Mouse (Mus musculus) limb, embryonic 14.5 days (tissue): Measurements from ENCODE around the gene Abcc4. TPM values are rescaled to one million over a fixed set of nuclear protein-coding genes. Genes with fewer than 3 reads are reported as not detected.

Experiments used
- ATAC-seq: fragments of 200-750 bp; cut with Nextera tagmentation; 2 replicates; pipeline ENCODE4 v1.8.0; 2017; ENCODE audit warnings: low read depth, moderate number of reproducible peaks, moderate TSS enrichment; ENCODE audit not compliant: low FRiP score
- DNase-seq: peaks from one replicate; pipeline ENCODE4 v3.0.0-alpha.2; 2015; ENCODE audit warnings: low spot score
- H3K27ac ChIP-seq: fragments of 300-500 bp; sonication (generic); replicated peaks from 2 replicates; pipeline ENCODE4 v1.5.1; 2014; ENCODE audit warnings: low read depth, mild to moderate bottlenecking, low read length, moderate library complexity, mixed read lengths
- H3K27me3 ChIP-seq: fragments of 300-500 bp; sonication (generic); 2 replicates; pipeline ENCODE4 v1.6.1; 2014; ENCODE audit warnings: low read length, mixed read lengths; ENCODE audit not compliant: control insufficient read depth, insufficient read depth
- H3K36me3 ChIP-seq: fragments of 300-500 bp; sonication (generic); 2 replicates; pipeline ENCODE4 v1.6.1; 2014; ENCODE audit warnings: mild to moderate bottlenecking, low read length, moderate library complexity, mixed read lengths; ENCODE audit not compliant: control insufficient read depth, insufficient read depth
- H3K4me1 ChIP-seq: fragments of 300-500 bp; sonication (generic); 2 replicates; pipeline ENCODE4 v1.6.1; 2014; ENCODE audit warnings: antibody characterized with exemption, low read length, mixed read lengths; ENCODE audit not compliant: control insufficient read depth, insufficient read depth
- H3K4me2 ChIP-seq: fragments of 300-500 bp; sonication (generic); replicated peaks from 2 replicates; pipeline ENCODE4 v1.6.1; 2014; ENCODE audit warnings: low read depth, mild to moderate bottlenecking, low read length, moderate library complexity; ENCODE audit not compliant: severe bottlenecking
- H3K4me3 ChIP-seq: fragments of 300-500 bp; sonication (generic); replicated peaks from 2 replicates; pipeline ENCODE4 v1.5.1; 2014; ENCODE audit warnings: low read length
- H3K9ac ChIP-seq: fragments of 300-500 bp; sonication (generic); 2 replicates; pipeline ENCODE4 v1.6.1; 2014; ENCODE audit warnings: mild to moderate bottlenecking, low read depth, low read length, moderate library complexity; ENCODE audit not compliant: severe bottlenecking
- H3K9me3 ChIP-seq: fragments of 300-500 bp; sonication (generic); 2 replicates; pipeline ENCODE4 v1.6.1; 2016; ENCODE audit warnings: low read length; ENCODE audit not compliant: control insufficient read depth
- POLR2A ChIP-seq: fragments of 200-500 bp; IDR thresholded peaks from 2 replicates; pipeline ENCODE4 v1.8.0; 2012; ENCODE audit warnings: inconsistent platforms, mild to moderate bottlenecking, moderate library complexity, borderline replicate concordance; ENCODE audit not compliant: insufficient read depth, insufficient read length; ENCODE audit errors: extremely low read depth
- WGBS: fragments of 180-500 bp; shearing (Covaris S2); extraction: QIAGEN DNeasy Blood & Tissue Kit; methylation state at CpG from one replicate; pipeline ENCODE4 v1.1.7; 2014; 5-methylcytosine and 5-hydroxymethylcytosine counted together
- polyA plus RNA-seq, 2 experiments: library from polyadenylated mRNA; depleted of rRNA in 1 of 2; stranded (reverse) in 1 of 2; unstranded in 1 of 2; fragments of >200 nt; fragmentation: Nextera tagmentation in 1 of 2; extraction: Ambion mirVana in 1 of 2; gene quantifications; 2 replicates each; pipeline versions ENCODE4 v1.2.1 to v1.2.3; 2012 to 2014

Gene Abcc4
- polyA plus RNA-seq, 2 experiments = 1.3 to 2.1 TPM

DNA sequence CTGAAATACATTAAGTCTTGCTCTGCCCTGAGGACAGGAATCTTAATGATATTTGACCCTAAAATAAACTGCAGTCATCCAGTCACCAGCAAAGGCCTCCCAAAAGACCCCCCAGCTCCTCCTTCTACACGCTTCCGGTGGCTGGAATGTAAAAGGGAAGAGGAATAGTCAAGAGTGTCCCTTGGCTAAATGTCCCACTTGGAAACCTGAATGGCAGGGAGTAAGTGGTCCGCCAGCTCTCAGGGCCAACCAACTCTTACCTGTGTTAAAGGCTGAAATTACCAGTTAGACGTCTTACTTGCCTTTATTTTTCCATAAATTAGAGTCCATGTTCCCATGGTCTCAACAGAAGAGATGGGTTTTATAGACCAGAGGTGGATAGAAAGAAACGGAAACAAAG, 6.9 kb upstream of the Abcc4 start:
- Histone ChIP-seq H3K4me3 (no peak overlapping the region), H3K27me3 (peaks cover 12% of the 10 kb centered on the region; the same call in 1 of the 2 replicates), H3K36me3 (no peaks in the 10 kb centered on the region), H3K27ac (no peak overlapping the region), H3K4me2 (peak overlapping the region; percentile 42; the same call in 1 of the 2 replicates), H3K9ac (no peak overlapping the region), H3K9me3 (no peaks in the 10 kb centered on the region), H3K4me1 (peaks cover 20% of the 10 kb centered on the region)
- DNase-seq = no peak
- no peak for TF ChIP-seq POLR2A
- no peak for ATAC-seq
- WGBS = 43% methylated on average over 5 of the region's 5 CpGs

GRCm38 (mm10) chr14:118710945-118711344, 4.9 kb upstream of the Abcc4 start:
- Histone ChIP-seq H3K9me3 (no peaks in the 10 kb centered on the region), H3K4me2 (no peak overlapping the region), H3K27ac (no peak overlapping the region), H3K27me3 (peaks cover 26% of the 10 kb centered on the region), H3K36me3 (no peaks in the 10 kb centered on the region), H3K4me3 (no peak overlapping the region), H3K4me1 (peaks cover 20% of the 10 kb centered on the region), H3K9ac (no peak overlapping the region)
- DNase-seq = no peak
- no peak for ATAC-seq
- TF ChIP-seq POLR2A = no peak

GRCm38 (mm10) chr14:118709736-118710135, 3.7 kb upstream of the Abcc4 start:
- Histone ChIP-seq H3K27me3 (peaks cover 34% of the 10 kb centered on the region), H3K4me1 (peaks cover 26% of the 10 kb centered on the region), H3K9ac (no peak overlapping the region), H3K9me3 (no peaks in the 10 kb centered on the region), H3K36me3 (no peaks in the 10 kb centered on the region), H3K4me2 (no peak overlapping the region), H3K4me3 (no peak overlapping the region), H3K27ac (no peak overlapping the region)
- WGBS = 26% methylated on average over 11 of the region's 11 CpGs
- DNase-seq = peak; percentile 87
- TF ChIP-seq POLR2A = no peak
- ATAC-seq = peak; percentile 53; the same call in 1 of the 2 replicates

DNA sequence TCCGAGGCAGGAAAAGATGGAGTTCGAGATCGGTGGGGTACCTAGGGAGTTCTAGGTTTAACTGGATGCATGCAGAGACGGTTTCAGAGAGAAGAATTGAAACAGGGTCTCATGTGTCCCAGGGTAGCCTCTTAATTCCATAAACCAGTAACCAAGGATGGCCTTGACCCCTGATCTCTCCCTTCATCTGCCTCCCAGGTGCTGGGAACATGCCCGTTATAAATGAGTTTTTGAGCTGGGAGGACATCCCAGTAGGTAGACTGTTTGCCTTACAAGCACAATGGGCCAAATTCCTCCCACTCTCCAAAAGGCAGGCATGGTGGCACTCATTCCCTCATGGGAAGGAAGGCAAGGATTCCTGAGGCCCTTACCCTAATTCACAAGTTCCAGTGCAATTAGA, 2.1 kb upstream of the Abcc4 start:
- no peaks in the 10 kb centered on the region for H3K36me3 ChIP-seq
- no peak overlapping the region for H3K4me3 ChIP-seq
- DNase-seq = no peak
- 85% methylated on average over 5 of the region's 5 CpGs for WGBS
- no peak overlapping the region for H3K9ac ChIP-seq
- peaks cover 42% of the 10 kb centered on the region for H3K27me3 ChIP-seq
- H3K27ac ChIP-seq = no peak overlapping the region
- H3K9me3 ChIP-seq = no peaks in the 10 kb centered on the region
- no peak for ATAC-seq
- no peak for TF ChIP-seq POLR2A
- H3K4me1 ChIP-seq = peaks cover 17% of the 10 kb centered on the region
- H3K4me2 ChIP-seq = no peak overlapping the region

DNA sequence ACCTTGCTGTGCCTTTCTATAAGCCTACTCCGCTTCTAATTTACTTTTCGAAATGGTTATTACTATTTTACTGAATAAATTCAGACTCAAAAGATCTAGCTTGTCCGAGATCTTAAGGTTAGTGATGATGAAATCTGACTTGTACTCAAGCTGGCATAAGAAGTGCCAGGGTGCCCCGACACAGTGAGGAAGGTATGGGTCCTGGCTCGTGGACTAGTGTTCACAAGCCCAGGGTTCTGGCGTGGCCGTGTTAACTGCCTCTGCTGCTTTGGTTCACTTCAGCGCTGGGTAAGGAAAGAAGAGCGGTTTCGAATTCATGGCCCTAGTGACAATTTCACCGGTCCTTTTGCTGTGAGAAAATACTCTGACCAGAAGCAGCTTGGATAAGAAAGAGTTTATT, 943 bp upstream of the Abcc4 start:
- Histone ChIP-seq H3K9me3 (no peaks in the 10 kb centered on the region), H3K4me2 (peak overlapping the region; percentile 98; the same call in 1 of the 2 replicates), H3K27ac (no peak overlapping the region), H3K9ac (no peak overlapping the region), H3K27me3 (peaks cover 37% of the 10 kb centered on the region), H3K4me3 (no peak overlapping the region), H3K4me1 (peaks cover 13% of the 10 kb centered on the region), H3K36me3 (no peaks in the 10 kb centered on the region)
- no peak for ATAC-seq
- DNase-seq = no peak
- 79% methylated on average over 11 of the region's 11 CpGs for WGBS
- no peak for TF ChIP-seq POLR2A

DNA sequence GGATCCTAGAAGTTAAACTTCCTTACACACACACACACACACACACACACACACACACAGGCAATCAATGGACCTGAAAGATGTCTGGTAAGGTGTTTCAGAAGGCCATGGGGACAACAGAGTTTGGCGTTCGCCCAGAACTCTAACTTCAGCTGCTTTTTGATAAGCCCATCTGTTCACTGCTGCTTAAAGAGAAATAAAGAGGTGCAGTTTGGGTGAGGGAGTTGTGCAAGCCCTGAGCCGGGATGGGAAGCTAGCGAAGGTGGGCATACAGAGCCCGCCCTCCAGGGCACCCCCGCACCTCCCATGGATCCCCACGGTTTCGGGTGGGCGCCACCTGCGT, 583 bp downstream of the Abcc4 start:
- Histone ChIP-seq H3K36me3 (no peaks in the 10 kb centered on the region), H3K9ac (peak overlapping the region; percentile 48), H3K27ac (no peak overlapping the region), H3K4me1 (peaks cover 13% of the 10 kb centered on the region), H3K27me3 (peaks cover 37% of the 10 kb centered on the region), H3K4me2 (peak overlapping the region; percentile 98), H3K9me3 (no peaks in the 10 kb centered on the region), H3K4me3 (peak overlapping the region; percentile 62)
- TF ChIP-seq POLR2A = no peak
- DNase-seq (no peak), ATAC-seq (no peak)
- WGBS = under 1% methylated on average over 9 of the region's 10 CpGs
